Mouse (Mus musculus) layer of hippocampus, adult 18-20 months (tissue): ENCODE measurements around the gene Kbtbd6. TPM values are rescaled to one million over a fixed set of nuclear protein-coding genes. Genes with fewer than 3 reads are reported as not detected.

Source experiments
- DNase-seq, 2 experiments: peaks; one replicate each; pipeline ENCODE4 v3.0.0; 2022; ENCODE audit warnings: low spot score in 2 of 2
- total RNA-seq, 2 experiments: library from RNA; stranded (reverse); gene quantifications; 2 replicates each; pipeline ENCODE4 v1.2.3; 2021

Kbtbd6 gene
- total RNA-seq, 2 experiments from 2014 or later = 1.2 to 1.3 TPM

DNA sequence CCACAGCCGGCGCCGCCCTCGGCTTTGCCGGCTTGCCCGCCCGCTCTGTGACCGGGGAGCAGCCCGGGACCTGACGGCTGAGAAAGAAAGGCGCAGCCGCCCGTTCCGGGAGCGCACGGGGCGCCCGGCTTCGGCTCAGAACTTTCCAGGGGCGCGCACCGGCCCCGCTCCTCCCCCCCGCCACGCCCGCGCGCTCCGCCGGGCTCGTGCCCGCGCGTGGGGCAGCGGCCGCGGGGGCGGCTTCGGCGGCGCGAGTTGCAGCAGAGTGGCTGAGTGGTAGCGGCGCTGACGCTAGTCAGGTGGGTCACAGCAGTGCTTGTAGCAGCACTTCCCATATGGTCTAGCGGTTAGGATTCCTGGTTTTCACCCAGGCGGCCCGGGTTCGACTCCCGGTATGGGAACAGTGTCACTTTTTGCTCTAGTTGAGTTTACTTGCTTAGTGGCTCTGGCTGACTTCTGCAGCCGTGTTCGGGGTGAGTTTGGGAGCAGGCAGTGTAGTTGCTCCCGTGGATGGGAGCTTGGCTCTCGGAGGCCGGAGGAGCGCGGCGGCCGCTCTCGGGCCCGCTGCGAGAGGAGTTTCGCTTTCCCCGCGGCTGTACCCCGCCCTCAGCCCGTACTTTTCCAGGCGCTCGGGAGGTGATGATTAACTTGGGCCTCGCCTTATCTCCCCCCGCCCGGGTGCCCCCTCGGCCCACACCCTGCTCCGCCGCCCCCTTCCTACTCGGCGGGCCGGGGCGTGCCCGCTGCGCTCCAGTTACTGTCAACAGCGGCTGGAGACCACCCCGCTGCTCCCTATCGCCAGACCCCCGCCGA is 29.9 kb downstream of the Kbtbd6 start, which contains the start of gene Wbp4:
TSS of gene Wbp4 (minus strand) at position 182 of the 813 bp plus-strand sequence.
- peak; percentile 93 to 97 for DNase-seq

DNA sequence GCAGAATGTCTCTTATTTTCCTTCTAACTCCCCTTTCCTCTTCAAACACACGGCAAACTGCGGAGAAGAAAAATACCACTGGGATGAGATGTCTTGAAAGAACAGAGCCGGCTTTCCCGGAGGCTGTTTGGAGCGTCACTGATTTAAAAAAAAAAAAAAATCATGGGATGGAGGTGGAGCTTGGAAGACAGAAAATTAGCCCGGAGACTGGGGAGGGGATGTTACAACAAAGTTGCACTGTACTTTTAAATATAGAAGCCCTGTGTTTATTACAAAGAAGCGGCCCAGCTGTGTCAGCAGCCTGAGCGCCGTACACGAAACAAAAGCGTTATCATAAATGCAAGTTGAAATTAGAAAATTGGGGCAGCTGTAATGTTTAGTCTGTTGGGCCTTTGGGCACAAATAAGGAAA is 30.6 kb downstream of the Kbtbd6 start:
- DNase-seq = peak; percentile 24 to 51

- no peak for DNase-seq
These were observed 31.2 kb downstream of the Kbtbd6 start for GRCm38 (mm10) chr14:79482747-79483355.

DNA sequence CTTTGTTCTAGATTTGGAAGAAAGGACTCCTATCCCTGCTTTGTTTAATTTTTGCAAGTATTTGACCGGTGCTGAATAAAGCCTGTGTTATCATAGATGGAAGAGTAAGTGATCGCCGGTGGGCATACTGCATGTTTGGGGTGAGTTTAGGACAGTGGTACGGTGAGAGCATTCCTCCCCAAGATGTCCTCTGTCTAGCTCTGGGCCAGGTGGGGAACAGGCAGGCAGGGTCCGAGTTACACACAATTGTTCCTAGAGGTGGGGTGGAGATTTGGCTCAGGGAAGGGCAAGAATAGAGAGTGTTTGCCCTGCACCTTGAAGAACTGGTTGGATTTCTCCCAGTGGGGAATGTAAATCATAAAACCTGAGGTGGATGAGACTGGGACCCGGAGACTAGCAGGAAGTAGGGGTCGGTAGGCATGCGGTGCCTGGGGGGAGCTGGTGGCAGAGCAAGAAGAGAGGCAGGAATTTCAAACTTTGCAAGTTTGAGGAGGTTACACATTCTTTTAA is 32.0 kb downstream of the Kbtbd6 start:
- no peak for DNase-seq

DNA sequence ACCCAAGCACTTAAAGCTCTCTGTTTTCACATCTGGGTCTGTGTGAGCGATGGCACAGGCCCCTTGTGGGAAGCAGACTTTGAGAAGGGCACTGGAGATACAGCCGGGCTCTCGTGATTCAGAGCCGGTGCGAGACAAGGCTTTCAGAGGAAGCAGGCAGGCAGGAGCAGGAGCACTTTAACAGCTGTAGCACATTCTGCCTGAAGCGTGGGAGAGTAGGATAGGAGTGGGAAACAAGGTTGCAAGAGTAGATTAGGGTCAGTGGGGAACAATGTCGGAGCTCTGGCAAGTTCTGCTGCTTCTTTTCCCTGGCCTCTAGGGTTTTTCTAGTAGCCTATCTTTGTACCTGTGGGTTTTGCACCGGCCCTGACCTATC is 35.0 kb downstream of the Kbtbd6 start:
- no peak for DNase-seq

- DNase-seq = peak in 1 of 2 experiments; percentile 67
These were observed 35.5 kb downstream of the Kbtbd6 start for GRCm38 (mm10) chr14:79486993-79487731.

- DNase-seq = no peak
These were observed 36.9 kb downstream of the Kbtbd6 start for GRCm38 (mm10) chr14:79488531-79488930.

- no peak for DNase-seq
These were observed 37.5 kb downstream of the Kbtbd6 start for GRCm38 (mm10) chr14:79489150-79489549.

DNA sequence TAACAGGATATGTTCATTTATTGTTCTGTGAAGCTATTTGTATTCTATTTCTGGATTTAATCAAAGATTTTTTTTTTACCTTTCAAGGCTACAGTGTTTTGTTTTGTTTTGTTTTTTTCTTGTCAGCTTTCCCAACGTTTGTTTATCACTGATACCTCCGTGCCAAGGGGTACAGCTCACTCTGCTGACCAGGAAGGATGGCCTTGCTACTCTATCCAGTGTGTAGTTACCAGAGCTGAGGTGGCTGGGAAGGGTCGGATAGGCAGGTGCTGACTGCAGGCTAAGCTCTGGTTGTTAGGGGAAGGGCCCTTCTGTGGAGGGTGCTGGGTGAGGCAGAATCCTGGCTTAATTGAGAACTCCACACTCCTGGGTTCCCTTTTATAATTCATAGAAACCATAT is 38.6 kb downstream of the Kbtbd6 start:
- DNase-seq = no peak

DNA sequence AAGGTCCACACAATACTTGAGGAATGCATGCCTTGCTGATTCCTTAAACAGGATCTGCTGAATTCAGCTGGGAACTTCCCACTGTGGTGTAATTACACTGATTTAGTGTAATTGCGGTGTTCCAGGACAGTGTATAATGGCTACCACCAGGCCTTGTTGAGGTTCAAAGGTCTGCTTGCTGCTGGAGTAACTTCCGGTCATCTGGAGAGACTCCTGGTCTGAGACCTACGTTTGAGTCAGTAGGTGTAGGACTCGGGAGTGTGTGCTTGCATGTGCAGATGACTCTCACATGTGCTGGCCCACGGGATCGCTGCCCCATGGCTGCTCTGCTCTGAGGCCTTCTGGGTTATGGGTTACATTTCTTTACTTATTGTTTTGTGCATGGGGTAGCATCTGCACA is 42.7 kb downstream of the Kbtbd6 start:
- no peak for DNase-seq

DNA sequence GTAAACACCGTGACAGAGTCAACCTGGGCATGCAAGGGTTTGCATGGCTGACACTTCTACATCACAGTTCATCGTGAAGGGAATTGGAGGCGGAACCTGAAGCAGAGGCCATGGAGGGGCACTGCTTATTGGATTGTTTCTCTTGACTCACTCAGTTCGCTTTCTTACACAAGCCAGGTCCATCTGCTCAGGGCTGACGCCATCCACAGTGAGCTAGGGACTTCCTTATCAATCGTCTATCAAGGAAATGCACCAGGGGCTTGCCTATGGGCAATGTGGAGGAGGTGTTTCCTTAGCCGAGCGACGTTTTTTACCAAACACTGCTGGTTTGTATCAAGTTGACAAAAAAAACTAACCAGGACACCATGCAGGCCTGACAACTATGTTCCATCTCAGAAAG is 47.7 kb downstream of the Kbtbd6 start:
- DNase-seq = no peak

GRCm38 (mm10) chr14:79500756-79501155 is 49.1 kb downstream of the Kbtbd6 start:
- no peak for DNase-seq

DNA sequence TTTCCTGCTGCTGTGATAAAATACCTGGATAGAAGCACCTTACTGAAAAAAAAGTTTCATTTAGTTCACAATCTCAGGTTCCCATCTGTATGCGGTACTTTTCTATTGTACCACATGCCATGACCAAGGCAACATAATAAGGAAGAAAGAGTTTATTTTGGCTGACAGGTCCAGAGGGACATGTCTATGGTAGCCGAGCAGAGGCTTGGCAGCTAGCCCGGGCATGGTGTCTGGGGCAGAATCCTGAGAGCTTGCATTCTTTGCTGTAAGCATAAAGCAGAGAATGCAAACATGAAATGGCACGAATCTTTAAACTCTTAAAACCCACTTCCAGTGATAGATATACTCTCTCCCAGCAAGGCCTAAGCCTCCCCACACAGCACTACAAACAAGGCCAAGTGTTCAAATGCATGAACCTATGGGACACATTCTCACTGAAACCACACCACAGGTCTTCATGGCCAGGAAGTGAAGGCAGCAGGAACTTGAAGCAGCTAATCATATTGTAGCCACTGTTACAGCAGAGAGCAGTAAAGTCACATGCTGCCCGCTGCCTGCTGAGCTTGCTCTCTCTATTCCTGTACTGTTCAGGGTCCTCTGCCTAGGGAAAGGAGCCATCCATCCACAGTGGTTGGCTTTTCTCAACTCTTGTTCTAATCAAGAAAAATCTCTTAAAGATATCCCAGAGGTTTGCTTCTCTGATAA is 51.9 kb downstream of the Kbtbd6 start:
- DNase-seq = no peak

Other genes with a start within 250 kb of the Kbtbd6 start
- gene Zfp957, start 204.5 kb upstream of the Kbtbd6 start, total RNA-seq = not detected
- gene Rgcc, start 150.2 kb upstream of the Kbtbd6 start, total RNA-seq = 10 to 100 TPM; 41.4 to 42.2 TPM
- 10 to 100 TPM; 12.4 to 13.8 TPM for gene Naa16, start 61.1 kb upstream of the Kbtbd6 start, total RNA-seq
- gene Mtrf1, start 54.1 kb upstream of the Kbtbd6 start, total RNA-seq = 1 to 10 TPM; 5.5 to 6.8 TPM
- gene Kbtbd7, start 25.3 kb upstream of the Kbtbd6 start, total RNA-seq = 10 to 100 TPM; 42.9 to 48.0 TPM
- gene Elf1, start 29.4 kb downstream of the Kbtbd6 start, total RNA-seq = 1 to 10 TPM; 4.7 to 5.1 TPM
- gene Wbp4, start 29.7 kb downstream of the Kbtbd6 start, total RNA-seq = 10 to 100 TPM; 50.0 to 54.8 TPM
- gene Sugt1, start 135.9 kb downstream of the Kbtbd6 start, total RNA-seq = 10 to 100 TPM; 89.7 to 93.8 TPM
- 1 to 10 TPM; 1.0 to 1.7 TPM for gene Cnmd, start 210.3 kb downstream of the Kbtbd6 start, total RNA-seq